Mouse (Mus musculus) heart, postnatal 14 days (tissue): ENCODE measurements at regions not wholly inside any gene's neighbourhood (a gene's known extent, or its start where the extent isn't known, plus 50 kb on each side); places are given as distances from the start of the nearest gene placed in this dataset.

Source experiments
- DNase-seq, 2 experiments: peaks; one replicate each; pipeline ENCODE4 v3.0.0; 2021 to 2022
- intact Hi-C: fragments of 180-260 bp; cut with DNase I; formaldehyde crosslinking; loops from one replicate; pipeline ENCODE4 v1.15.1; 2025

DNA sequence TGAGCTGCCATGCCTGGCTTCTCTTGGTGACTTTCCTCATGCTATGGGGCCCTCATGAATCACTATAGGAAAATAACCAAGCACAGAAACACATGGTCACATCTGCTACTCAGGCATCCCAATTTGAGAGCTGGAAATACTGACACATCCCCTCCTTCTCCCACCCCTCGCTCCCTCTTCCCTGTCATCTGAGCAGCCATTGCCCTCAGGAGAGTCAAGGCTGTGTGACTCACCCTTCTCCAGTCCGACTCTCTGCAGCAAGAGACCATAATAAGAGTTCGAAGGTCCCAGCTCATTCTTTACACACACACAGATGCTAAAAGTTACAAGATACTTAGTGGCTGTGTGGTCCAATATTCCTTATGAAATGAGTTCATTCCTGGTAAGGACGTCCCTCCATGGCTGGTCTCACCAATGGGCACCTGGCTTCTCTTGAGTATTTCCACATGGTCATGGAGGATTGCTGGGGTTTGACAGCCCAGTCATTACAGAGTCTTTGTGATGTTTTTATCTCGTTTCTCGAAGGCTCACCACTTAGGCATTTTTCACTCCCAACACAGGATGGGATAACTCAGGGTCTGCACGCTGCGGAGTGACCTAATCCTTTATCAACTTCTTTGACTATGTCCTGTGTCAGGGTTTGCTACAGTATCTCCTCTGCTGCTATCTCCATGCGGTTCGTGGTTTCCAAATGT lies 74.8 kb upstream of the Lnx1 start:
- DNase-seq: no peak
- intact Hi-C loops: no loop called here

DNA sequence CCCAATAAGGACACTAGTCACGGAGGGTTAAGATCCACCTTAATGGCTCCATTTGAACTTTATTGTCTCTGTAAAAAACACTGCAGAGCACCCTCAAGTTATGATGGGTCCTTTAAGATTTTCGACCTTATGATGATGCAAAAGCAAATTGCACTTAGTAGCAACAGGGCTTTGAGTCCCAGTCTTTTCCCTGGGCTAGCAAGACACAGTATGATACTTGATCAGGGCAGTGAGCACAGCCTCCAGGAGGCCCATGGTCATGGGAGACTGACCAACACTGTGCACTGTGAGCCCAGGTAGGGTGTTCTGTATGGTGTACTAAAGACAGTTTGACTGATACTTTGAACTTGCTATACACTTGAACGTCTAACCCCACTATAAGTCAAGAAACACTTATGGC lies 73.4 kb upstream of the Lnx1 start:
- intact Hi-C loops: no loop called here
- no peak for DNase-seq

DNA sequence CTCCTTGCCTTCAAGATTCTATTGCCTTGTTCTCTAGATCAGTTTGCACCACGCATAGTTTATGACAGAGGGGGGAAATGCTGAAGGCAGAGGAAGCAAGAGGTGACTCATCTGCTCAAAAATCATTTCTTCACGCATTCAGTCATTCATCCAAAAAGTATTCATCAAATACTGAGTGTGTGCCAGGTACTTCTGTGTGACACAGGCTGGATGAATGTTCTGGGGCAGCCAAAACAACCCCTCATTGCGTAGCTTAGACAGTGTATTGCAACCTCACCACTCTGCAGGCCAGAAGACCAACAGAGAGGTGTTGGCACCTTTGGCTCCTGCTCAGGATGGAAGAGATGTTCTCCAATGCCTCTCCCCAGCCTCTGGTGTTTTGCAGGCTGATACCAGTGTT lies 72.9 kb upstream of the Lnx1 start:
- no peak for DNase-seq
- intact Hi-C loops: no loop called here

DNA sequence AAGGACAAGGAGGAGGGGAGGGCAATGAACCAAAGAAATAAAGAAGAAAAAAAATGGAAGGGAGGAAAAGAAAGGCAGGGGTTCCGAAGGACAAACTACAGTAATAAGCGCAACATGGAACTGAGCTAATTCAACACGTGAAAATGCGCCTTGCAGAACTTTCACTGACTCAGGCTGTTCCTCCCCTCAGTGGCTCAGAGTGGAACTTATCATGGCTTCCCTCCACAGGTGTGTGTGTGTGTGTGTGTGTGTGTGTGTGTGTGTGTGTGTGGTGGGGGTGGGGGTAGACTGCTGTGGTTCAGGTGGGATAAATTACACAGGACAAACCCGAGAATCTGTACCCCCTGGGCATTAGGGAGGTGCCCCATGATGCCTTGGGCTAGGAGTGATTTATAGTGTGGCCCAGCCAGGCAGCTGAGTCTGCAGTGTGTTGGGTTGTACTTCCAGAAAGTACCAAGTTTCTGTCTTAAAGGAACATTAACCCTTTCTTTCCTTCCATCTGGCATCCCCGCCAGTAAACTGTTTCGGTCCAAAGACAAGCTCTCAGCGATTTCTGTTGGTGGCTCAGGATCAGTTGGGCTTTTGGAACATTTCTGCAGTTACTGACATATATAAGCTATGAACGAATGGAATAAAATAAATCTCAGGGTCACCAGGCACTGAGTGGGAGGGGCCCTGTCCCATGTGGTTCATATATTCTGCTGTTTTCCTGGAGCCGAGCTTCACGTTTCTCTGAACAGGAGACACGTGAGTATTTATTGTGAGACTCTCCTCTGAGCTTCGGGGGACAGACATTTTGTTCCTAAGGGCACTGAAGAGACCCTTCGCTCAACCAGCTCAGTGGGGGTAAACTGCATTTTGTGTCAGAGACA lies 71.1 kb upstream of the Lnx1 start:
- no peak for DNase-seq
- intact Hi-C loops: no loop called here

DNA sequence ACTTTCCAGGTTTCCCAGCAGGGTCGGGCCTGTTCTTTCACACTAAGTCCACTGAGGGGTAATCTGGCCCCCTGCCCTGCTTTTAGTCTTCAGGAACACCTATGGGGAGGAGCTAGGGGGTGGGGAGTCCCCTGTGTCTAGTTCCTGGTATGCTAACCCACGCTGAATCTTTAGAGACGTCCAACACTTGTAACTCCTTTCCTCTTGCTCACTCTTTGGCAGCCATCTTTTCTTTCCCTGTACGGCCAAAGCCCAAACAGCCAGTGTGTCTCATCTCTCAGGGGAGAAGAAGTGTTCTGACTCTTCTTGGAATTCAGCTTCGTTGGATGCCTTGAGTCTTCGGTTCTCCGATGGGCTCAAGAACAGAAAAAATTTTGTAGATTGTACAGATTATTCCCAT lies 68.4 kb upstream of the Lnx1 start:
- intact Hi-C loops: no loop called here
- no peak for DNase-seq

DNA sequence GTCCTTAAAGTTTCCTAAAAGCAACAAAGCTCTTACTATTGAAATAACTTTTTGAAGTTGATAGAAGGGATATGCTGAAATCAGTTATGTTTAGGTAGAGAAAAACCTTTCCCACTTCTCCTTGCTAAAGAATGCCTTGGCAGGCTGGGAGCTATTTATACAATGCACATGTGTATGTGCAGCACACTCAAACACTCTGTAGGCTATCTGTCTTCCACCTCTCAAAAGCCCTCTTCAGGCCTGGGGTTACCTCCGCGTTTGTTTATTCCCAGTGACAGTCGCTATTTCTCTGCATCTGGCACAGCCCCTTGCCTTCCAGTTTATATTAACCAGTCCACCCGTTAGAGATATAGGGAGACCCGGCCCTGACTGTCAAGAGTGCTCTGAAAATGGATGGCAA lies 66.3 kb upstream of the Lnx1 start:
- intact Hi-C loops: no loop called here
- no peak for DNase-seq

DNA sequence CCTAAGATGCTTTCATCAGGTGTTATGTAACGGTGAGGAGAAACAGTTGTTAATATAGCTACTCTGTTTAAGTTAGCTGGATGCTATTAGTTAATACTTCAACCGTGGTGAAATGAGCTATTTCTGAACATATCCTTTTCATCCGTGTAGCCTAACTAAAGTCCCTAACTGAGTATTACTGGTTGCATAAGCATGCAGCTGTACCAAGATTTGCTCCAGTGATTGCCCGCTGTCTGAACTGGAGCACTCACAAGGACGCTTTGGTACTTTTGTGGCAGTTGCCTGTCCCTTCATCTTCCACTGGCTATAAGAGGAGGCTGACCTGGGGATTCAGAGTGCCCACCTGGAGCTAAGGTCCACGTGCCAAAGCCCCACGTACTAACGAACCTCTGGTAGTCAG lies 65.3 kb upstream of the Lnx1 start:
- DNase-seq: no peak
- intact Hi-C loops: no loop called here

DNA sequence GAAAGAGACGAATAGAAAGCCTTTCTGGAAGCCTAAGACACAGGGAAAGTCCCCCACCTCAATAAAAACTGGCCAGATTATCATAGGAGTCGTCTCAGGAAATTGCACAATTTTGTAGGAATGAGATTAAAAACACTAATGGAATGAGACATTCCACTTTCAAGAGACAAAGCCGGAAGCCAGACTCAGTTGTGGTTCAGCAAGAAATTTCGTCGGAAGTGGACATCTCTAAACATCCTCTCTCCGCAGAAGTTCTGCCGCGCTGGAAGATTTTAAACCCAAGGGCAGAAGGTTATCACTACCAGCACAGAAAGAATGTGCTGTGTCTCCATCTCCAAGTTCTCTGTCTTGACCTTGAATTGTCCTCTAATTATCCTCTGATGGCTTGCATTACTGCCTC lies 63.5 kb upstream of the Lnx1 start:
- DNase-seq: no peak
- intact Hi-C loops: no loop called here

DNA sequence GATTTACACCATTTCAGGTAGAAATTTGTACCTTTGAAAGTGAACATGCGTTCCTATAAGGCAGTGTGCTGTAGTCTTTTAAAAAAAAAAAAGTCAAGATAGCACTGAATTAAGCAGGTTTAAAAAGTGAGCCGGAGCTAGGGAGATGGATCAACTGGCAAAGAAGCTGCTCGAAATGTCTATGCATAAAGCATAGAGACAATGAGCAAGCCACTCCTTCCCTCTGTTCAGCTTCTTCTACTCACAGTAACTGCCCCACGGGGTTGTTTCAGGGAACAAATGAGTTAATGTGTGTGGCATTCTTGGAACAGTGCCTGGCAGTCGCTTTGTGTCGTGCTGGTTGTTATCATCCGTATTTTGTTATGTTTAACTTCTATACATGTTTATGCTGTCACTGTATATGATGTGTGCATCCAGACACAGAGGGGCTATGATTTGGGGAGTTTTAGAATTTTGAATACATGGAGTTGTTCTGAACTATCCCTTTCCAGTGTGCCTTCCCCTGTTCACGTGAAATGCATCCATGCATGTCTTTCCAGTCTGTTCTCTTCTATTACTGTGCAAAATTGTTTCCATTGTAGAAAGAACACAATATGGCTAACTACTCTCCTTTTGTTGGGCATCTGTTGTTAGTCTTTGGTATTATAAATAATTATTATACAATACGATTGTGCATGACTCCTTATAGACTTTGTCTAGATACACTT lies 62.5 kb upstream of the Lnx1 start:
- DNase-seq: no peak
- intact Hi-C loops: no loop called here

DNA sequence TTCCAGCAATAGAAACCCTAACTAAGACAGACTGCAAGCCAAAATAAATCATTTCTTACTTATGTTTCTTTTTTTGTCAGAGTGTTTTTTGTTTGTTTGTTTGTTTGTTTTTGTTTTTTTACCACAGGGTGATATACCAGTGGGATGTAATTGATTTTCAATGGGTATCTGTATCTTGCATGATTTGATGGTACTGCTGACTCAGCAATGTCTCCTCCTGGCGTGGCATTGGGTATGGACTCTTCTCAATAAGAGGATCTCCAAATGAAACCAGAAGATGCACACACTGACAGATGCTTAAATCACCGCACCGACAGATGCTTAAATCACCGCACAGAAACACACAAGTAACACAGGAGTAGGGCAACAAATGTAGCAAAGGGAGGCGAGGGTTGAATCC lies 54.8 kb upstream of the Lnx1 start:
- no peak for DNase-seq
- intact Hi-C loops: no loop called here

DNA sequence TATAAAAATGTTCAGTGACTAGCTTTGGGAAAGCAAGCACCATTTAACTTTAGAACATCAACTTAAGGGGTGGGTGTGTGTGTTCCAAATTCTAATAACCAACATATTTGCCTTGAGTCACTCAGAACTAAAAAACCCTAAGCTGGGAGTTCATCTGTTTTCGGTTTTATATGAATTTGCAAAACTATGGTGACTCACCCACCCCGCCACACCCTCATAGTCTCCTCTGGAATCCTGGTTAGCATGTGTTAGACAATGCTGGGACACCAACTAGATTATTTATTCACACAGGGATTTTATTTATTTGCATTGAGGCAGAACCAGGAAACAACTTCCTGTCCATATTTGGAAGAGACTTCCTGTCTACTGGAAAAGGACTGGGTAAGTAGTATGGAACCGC lies 50.2 kb upstream of the Lnx1 start:
- intact Hi-C loops: no loop called here
- no peak for DNase-seq
